Mouse (Mus musculus) spleen, adult 2 months (tissue): ENCODE measurements around the gene Pcbp4.

Experiments
- CTCF ChIP-seq: fragments of 200-500 bp; IDR thresholded peaks from 2 replicates; pipeline ENCODE4 v1.5.1; 2011; ENCODE audit warnings: mild to moderate bottlenecking, inconsistent platforms; ENCODE audit not compliant: insufficient read depth, insufficient read length, insufficient replicate concordance; ENCODE audit errors: extremely low read depth
- POLR2A ChIP-seq: fragments of 200-500 bp; IDR thresholded peaks from 2 replicates; pipeline ENCODE4 v1.6.1; 2011; ENCODE audit warnings: low read depth, low read length, inconsistent platforms

GRCm38 (mm10) chr9:106480541-106480940, 27.4 kb downstream of the Pcbp4 start:
- TF ChIP-seq CTCF, result no peak
- no peak for TF ChIP-seq POLR2A
